Mouse (Mus musculus): ENCODE data around the gene Snap29.
A peak's percentile ranks its signal among the peaks of the same experiment; 100 is the strongest.

The Snap29 gene

DNA sequence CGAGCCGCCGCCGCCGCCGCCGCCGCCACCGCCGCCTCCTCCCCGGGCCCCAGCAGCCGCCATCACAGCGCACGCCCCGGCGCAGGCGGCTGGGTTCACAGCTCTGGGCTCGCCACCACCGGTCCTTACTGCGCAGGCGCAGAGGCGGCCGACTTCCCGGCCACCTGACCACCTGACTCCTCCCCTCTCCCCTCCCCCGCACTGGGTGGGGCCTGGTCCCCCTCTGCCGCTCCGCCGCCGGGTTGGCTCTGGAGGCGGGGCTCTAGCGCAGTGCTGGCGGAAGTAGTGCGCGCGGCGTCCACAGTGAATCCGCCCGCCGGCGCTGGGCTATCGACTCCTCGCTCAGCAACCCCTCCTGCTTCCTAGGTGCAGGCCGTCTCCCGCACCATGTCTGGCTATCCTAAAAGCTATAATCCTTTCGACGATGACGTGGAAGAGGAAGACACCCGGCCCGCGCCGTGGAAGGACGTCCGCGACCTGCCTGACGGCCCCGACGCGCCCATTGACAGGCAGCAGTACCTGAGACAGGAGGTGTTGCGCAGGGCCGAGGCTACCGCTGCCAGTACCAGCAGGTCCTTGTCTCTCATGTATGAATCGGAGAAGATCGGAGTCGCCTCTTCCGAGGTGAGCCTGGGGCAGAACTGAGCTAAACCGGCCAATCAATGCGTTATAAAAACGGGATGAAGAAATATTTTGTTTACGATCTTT lies at the start of gene Snap29, which contains the start of gene Pi4ka:
TSS of gene Snap29 (plus strand) at position 251 of the 708 bp plus-strand sequence.
TSS of gene Pi4ka (minus strand) at position 579 of the 708 bp plus-strand sequence.
- peak; percentile 99 to 100 for DNase-seq (ENCODE audit: low spot score in 2 of 2)

DNA sequence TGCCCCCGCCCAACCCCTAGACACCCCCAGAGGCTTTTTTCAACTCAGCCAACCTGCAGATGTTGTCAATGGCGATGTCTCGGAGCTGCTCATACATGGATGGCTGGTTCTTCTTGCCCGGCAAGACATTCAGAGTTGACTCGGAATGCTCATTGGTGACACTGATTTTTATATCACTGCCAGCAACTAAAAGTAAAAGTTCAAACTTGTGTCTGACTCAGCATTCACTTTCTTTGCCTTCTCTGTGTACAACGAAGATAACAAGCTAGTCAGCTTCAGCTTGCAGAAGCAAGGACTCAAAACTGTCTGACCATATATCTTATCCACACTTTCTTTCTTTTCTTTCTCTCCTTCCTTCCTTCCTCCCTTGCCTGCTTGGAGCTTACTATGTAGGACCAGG lies 49.8 kb upstream of the Snap29 start:
- no peak for DNase-seq (ENCODE audit: low spot score in 2 of 2)

DNA sequence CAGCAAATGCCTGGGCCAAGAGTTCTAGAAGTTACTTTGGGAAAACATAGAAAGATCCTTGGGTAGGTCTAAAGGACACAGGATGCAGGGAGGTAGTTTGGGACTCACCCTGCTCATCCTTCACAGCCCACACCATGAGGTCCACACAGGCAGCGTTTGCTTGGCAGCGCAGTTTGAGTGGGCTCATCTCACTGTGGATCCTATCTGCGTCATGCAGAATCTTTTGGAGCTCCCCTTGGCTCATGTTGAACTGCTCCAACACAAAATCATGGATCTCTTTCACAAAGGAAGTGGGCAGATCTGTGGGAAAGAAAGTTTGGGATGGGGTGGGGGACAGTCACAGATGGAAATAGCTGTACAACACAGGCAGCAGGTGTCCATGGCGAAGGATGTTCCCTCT lies 47.0 kb upstream of the Snap29 start:
- DNase-seq (ENCODE audit: low spot score in 2 of 2): no peak

- DNase-seq (ENCODE audit: low spot score in 2 of 2): no peak
These were observed 23.5 kb upstream of the Snap29 start for GRCm38 (mm10) chr16:17382306-17382705.

DNA sequence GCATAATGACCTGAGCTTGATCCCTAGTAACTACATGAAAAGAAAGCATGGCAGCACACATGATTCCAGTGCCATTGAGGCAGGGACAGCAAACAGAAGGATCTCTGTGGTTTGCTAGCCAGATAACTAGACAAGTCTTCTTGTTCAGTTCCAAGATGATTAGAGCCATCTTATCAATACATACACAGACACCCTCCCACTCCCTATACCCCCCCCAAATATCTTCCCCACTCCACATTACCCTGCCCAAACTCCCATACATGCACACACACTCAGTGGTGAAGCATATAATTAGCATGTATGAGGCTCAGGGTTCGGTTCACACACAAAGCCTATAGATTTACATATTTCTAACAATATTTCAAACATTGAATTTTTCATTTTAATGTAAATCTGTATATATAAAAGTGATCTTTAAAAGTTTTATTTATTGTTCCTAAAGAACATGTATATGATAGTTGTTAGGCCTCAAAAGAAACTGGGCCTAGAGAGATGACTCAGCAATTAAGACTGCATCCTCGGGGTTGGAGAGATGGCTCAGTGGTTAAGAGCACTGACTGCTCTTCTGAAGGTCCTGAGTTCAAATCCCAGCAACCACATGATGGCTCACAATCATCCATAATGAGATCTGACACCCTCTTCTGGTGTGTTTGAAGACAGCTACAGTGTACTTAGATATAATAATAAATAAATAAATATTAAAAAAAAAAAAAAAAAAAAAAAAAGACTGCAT lies 22.0 kb upstream of the Snap29 start:
- no peak for DNase-seq (ENCODE audit: low spot score in 2 of 2)

DNA sequence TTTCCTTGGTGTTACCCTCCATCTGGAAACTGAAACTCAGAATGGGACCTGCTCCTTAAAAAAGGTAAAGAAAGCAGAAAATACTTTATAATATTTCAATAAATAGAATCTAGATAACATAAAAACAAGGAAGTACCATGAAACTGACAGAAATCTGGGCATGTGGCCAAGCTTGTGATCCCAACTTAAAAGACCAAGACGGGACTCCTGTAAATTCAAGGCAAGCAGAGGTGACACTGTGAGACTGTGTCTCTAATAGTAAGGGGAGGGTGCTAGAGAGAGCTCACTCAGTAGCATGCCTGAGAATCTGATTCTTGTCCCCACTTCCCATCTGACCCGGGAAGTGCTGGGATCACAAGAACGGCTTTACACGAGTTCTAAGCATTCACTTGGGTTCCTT lies 13.0 kb upstream of the Snap29 start:
- DNase-seq (ENCODE audit: low spot score in 2 of 2): no peak

DNA sequence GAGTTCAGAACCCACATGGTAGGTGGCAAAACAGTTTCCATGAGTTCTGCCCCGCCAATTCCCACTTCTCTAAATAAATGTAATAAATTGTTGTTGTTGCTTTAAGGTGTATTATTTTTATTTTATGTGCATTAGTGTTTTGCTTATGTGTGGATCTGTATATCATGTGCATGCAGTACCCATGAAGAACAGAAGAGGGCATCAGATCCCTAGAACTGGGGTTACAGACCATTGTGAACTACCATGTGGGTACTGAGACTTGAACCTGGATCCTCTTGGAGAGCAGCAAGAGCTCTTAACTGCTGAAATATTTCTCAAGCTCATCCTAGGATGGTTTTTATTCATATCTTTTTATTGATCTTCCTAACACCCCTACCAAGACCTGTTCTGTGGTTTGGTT lies 2.9 kb upstream of the Snap29 start:
- no peak for DNase-seq (ENCODE audit: low spot score in 2 of 2)

DNA sequence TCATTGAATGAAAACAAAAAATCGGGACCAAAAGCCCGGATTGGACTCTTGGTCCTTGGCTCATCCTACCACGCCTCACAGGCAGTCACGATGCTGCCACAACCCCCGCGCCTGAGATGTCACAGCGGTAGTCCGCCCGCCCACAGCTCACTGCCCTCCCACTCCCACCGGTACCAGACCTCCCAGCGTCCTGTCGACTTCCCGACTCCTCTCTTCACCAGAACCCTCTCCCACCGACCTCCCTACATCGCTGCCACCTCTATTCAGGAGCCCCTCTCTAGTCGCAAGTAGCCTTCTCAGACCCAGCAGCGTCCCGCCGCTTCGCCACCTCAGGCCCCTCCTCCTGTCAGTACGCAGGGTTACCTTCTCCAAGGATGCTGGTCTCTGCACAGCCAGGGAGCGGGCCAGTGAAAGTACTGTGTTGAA lies 502 bp upstream of the Snap29 start:
- DNase-seq (ENCODE audit: low spot score in 2 of 2): peak; percentile 77 to 79

GRCm38 (mm10) chr16:17406512-17407231 lies 886 bp downstream of the Snap29 start:
- no peak for DNase-seq (ENCODE audit: low spot score in 2 of 2)

- DNase-seq (ENCODE audit: low spot score in 2 of 2): no peak
These were observed 3.3 kb downstream of the Snap29 start for GRCm38 (mm10) chr16:17409046-17409445.

DNA sequence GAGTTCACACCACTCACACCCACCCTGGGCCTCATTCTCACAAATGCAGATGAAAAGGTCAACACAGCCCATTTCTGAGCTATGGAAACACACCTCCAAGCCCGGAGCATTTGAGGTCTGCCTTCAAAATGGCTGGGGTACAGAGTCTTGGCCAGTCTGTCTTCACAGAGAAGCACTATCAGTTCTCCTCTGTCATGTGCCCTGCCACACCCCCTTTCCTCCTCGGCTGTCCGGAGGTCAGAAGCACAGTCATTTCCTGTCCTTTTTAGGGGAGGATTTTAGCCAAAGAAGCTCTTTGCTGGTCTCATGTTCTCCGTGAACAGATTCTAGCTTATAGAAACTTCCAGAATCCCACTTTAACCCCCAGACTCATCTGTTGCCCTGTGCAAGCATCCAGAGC lies 4.4 kb downstream of the Snap29 start:
- no peak for DNase-seq (ENCODE audit: low spot score in 2 of 2)

DNA sequence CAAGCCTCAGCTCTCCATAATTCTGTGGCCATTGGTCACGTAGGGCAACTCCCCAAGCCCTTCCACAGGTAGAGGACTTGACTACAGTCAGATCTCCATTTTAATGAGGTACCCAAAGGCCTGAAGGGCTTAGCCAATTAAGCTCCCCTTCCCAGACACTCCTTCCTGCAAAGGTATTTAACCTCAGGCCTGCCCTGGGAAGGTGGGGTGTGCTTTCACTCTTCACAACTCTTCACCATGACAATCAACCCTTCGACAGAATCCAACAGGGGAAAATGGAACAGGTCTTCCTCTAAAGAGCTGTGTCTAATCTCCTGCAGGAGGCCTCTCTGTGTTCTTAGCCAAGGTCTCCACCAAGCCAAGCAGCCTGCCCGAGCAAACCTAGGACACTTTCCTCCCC lies 17.2 kb downstream of the Snap29 start:
- no peak for DNase-seq (ENCODE audit: low spot score in 2 of 2)

DNA sequence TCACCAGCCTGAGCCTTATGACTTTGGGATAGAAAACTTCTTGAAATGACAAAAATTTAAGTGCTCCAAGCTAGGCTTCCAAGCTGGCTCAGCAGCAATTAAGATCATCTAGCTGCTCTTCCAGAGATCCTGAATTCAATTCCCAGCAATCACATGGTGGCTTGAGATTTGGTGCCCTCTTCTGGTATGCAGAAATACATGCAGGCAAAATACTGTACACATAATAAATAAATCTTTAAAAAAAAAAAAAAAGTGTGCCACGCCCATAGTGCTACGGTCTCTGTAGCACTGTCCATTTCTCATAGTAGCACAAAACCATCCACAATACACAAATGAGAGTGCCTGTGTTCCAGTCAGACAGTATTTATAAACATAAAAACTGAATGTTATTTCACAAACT lies 26.8 kb downstream of the Snap29 start:
- no peak for DNase-seq (ENCODE audit: low spot score in 2 of 2)

DNA sequence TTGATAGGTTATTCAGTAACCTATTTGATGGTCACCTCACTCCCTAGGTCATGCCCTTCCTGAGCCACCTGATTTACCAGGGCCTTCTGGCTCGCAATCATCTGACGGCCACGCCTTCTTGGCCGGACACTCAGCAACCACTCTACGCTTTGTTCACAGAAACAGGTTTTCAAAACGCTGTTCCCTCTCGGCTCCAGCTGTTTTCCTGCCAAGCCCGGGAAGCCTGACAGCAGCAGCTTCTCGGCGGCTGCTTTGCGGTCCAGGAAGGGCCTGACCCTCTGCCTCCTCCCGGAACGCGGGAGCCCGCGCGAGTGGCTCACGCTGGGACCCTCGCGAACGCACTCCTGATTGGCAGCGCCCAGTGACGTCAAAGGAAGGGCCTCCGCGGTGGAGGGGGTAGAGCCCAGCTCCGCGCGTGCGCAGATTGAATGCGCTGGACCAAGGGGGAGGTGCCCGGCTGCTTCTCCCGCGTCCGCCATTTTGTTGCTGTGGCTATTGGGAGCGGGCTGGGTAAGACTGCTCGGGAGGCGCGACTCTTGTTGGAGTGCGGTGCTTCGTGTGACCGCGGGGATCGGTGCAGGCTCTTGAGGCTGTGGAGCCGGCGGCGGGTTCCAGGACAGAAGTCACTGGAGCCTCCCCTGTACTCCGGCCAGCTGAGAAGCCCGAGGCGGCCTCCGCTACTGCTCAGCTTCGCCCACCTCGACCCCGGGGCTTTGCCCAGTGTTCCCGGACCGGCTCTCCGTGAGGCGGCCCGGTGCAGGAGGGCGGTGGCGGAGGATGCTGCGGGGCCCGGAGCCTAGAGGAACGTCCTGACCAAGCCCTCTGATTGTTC lies 46.0 kb downstream of the Snap29 start, which contains the start of gene Crkl:
TSS of gene Crkl (plus strand) at position 447 of the 832 bp plus-strand sequence.
- peak; percentile 95 to 98 for DNase-seq (ENCODE audit: low spot score in 2 of 2)

- DNase-seq (ENCODE audit: low spot score in 2 of 2): peak; percentile 26 to 53
These were observed 46.6 kb downstream of the Snap29 start for GRCm38 (mm10) chr16:17452373-17452715.

DNA sequence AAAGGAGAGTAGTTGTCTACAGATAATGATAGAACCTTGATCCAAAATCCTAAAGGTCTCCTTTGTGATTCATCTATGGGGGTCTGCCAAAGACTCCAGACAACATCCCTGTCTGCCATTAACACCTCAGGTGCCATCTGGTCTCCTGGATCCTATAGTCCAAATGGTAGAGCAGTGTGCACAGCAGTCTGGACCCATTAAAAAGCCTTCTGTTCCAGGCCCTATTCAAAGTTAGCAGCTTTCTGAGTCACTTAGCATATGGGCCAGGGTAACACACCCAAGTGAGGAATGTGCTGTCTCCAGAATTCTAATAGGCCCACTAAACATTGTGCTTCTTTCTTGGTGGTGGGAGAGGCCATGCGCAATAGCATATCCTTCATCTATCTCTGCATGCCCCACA lies 51.1 kb downstream of the Snap29 start:
- DNase-seq (ENCODE audit: low spot score in 2 of 2): no peak

GRCm38 (mm10) chr16:17460254-17460653 lies 54.5 kb downstream of the Snap29 start:
- DNase-seq (ENCODE audit: low spot score in 2 of 2): no peak

- DNase-seq (ENCODE audit: low spot score in 2 of 2): no peak
These were observed 55.8 kb downstream of the Snap29 start for GRCm38 (mm10) chr16:17461596-17461995.

DNA sequence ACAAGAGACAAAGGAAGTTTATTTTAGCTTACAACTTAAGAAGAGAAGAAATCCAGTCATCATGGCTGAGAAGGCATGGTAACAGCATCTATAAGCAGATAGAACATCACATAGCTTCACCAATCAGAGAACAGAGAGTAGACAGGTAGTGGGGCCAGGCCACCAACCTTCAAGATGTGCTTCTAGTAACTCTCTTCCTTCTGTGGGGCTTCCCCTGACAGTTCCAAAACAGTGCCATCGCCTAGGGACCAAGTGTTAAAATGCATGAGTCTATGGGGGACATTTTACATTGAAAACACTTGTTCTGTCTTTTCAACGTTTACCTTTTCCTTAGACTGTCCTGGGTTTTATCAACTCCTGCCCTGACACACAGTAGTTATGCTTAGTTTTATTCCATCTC lies 57.4 kb downstream of the Snap29 start:
- no peak for DNase-seq (ENCODE audit: low spot score in 2 of 2)

DNA sequence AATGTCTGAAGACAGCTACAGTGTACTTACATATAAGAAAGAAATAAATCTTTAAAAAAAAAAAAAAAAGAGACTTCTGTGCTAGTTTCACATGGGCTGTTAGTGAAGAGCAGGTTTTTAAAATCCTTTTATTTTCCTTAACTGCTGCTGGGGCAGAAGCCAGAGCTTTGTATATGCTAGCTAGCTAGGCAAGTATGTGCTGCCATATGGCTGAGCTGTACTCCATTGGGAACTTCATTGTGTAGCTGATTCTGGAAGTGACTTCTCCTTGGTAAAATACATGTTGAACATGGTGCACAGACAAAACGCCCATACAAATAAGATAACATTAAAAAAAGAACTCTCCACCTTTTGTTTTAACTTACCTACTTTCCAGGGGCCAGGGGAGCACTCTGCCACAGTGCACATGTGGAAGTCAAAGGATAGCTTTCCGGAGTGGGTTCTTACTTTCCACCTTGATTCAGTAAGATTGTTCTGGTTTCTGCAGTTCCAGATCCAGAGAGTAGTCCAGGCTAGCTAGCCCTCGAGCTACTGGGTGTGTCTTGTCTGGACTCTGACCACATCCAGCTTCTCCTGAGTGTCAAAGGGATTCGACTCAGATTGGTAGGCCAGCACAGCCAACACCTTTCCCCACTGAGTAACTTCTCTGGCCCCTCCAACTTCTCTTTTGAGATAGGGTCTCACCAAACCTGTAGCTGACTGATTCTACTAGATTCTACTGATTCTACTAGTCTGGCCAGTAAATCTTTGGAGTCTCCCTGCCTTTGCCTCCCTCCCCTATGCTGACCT lies 61.3 kb downstream of the Snap29 start:
- no peak for DNase-seq (ENCODE audit: low spot score in 2 of 2)

DNA sequence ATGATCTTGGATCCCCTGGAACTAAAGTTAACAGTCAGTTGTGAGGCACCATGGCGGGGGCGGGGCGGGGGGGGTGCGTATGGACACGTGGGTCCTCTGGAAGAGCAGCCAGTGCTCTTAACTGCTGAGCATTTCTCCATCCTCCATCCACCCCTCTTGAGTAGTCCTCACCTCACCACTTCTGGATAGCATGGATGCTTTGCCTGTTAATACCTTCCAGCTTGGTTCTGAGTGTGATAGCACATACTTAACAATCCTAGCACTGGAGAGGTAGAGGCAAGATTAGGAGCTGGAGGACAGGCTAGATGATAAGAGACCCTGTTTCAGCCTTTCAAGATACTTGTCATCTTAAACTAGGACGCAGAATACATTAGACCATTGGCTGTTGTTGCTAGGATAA lies 66.7 kb downstream of the Snap29 start:
- DNase-seq (ENCODE audit: low spot score in 2 of 2): no peak

All from frontal cortex, postnatal 10 days (tissue).